Mouse (Mus musculus): ENCODE results near the gene Lrp8.
A peak's percentile ranks its signal among the peaks of the same experiment; 100 is the strongest.

The Lrp8 gene

GRCm38 (mm10) chr4:107843687-107844086 is 41.6 kb downstream of the Lrp8 start:
- DNase-seq (ENCODE audit: inconsistent age in 2 of 2, low spot score in 1 of 2), result no peak

GRCm38 (mm10) chr4:107844971-107845370 is 42.9 kb downstream of the Lrp8 start:
- peak; percentile 55 to 89 for DNase-seq (ENCODE audit: inconsistent age in 2 of 2, low spot score in 1 of 2)

- DNase-seq (ENCODE audit: inconsistent age in 2 of 2, low spot score in 1 of 2), result no peak
These were observed 44.7 kb downstream of the Lrp8 start for GRCm38 (mm10) chr4:107846795-107847194.

- peak; percentile 24 to 65 for DNase-seq (ENCODE audit: inconsistent age in 2 of 2, low spot score in 1 of 2)
These were observed 46.5 kb downstream of the Lrp8 start for GRCm38 (mm10) chr4:107848546-107848945.

GRCm38 (mm10) chr4:107849621-107850020 is 47.6 kb downstream of the Lrp8 start:
- no peak for DNase-seq (ENCODE audit: inconsistent age in 2 of 2, low spot score in 1 of 2)

GRCm38 (mm10) chr4:107850091-107850490 is 48.0 kb downstream of the Lrp8 start:
- DNase-seq (ENCODE audit: inconsistent age in 2 of 2, low spot score in 1 of 2), result no peak

- DNase-seq (ENCODE audit: inconsistent age in 2 of 2, low spot score in 1 of 2), result no peak
These were observed 51.3 kb downstream of the Lrp8 start for GRCm38 (mm10) chr4:107853333-107853732.

GRCm38 (mm10) chr4:107853836-107854235 is 51.8 kb downstream of the Lrp8 start:
- DNase-seq (ENCODE audit: inconsistent age in 2 of 2, low spot score in 1 of 2), result no peak

- DNase-seq (ENCODE audit: inconsistent age in 2 of 2, low spot score in 1 of 2), result no peak
These were observed 55.1 kb downstream of the Lrp8 start for GRCm38 (mm10) chr4:107856958-107857686.

- DNase-seq (ENCODE audit: inconsistent age in 2 of 2, low spot score in 1 of 2), result no peak
These were observed 56.9 kb downstream of the Lrp8 start for GRCm38 (mm10) chr4:107858995-107859394.

GRCm38 (mm10) chr4:107864866-107865265 is 62.8 kb downstream of the Lrp8 start:
- no peak for DNase-seq (ENCODE audit: inconsistent age in 2 of 2, low spot score in 1 of 2)

GRCm38 (mm10) chr4:107879254-107880050 is 77.4 kb downstream of the Lrp8 start, which contains the start of gene Magoh:
Gene Magoh, plus strand, starts transcription at chr4:107879755.
- peak; percentile 96 to 99 for DNase-seq (ENCODE audit: inconsistent age in 2 of 2, low spot score in 1 of 2)

GRCm38 (mm10) chr4:107881631-107882030 is 79.6 kb downstream of the Lrp8 start:
- DNase-seq (ENCODE audit: inconsistent age in 2 of 2, low spot score in 1 of 2), result no peak

GRCm38 (mm10) chr4:107886371-107886770 is 84.3 kb downstream of the Lrp8 start:
- DNase-seq (ENCODE audit: inconsistent age in 2 of 2, low spot score in 1 of 2), result no peak

- DNase-seq (ENCODE audit: inconsistent age in 2 of 2, low spot score in 1 of 2), result no peak
These were observed 87.3 kb downstream of the Lrp8 start for GRCm38 (mm10) chr4:107889385-107889730.

GRCm38 (mm10) chr4:107889731-107890432 is 87.8 kb downstream of the Lrp8 start, which contains the start of gene 0610037L13Rik:
Gene 0610037L13Rik, plus strand, starts transcription at chr4:107889813.
- peak; percentile 97 for DNase-seq (ENCODE audit: inconsistent age in 2 of 2, low spot score in 1 of 2)

- peak in 1 of 2 experiments; percentile 40 for DNase-seq (ENCODE audit: inconsistent age in 2 of 2, low spot score in 1 of 2)
These were observed 90.6 kb downstream of the Lrp8 start for GRCm38 (mm10) chr4:107892663-107893062.

GRCm38 (mm10) chr4:107899211-107899927 is 97.3 kb downstream of the Lrp8 start:
- DNase-seq (ENCODE audit: inconsistent age in 2 of 2, low spot score in 1 of 2), result no peak

GRCm38 (mm10) chr4:107900206-107900605 is 98.1 kb downstream of the Lrp8 start:
- peak in 1 of 2 experiments; percentile 36 for DNase-seq (ENCODE audit: inconsistent age in 2 of 2, low spot score in 1 of 2)

- DNase-seq (ENCODE audit: inconsistent age in 2 of 2, low spot score in 1 of 2), result no peak
These were observed 102.2 kb downstream of the Lrp8 start for GRCm38 (mm10) chr4:107904252-107904651.

- DNase-seq (ENCODE audit: inconsistent age in 2 of 2, low spot score in 1 of 2), result no peak
These were observed 104.5 kb downstream of the Lrp8 start for GRCm38 (mm10) chr4:107906561-107906960.

All from adrenal gland, adult (tissue).